In genomic region chr10:61766806-61767205, GRCm38 (mm10) we compare ENCODE assay signal across 25 mouse cellular contexts. TPM values are rescaled to one million over a fixed set of nuclear protein-coding genes. Genes with fewer than 3 reads are reported as not detected.
DNase-seq lines count a peak whose midpoint lies in the region; ATAC-seq lines count a peak whose summit lies in the region.
"Had no signal": no experiment of that assay in that cellular context is flagged by ENCODE, and none has a peak within 500 bp of the region (broad histone marks: within the 10 kb centered on the region; RNA-seq: fewer than 3 reads in every experiment).

No protein-coding gene starts in this region.

- H3K9me3 ChIP-seq in lung, embryonic 16.5 days (ENCODE audit: control insufficient read depth, low read length), result no peaks in the 10 kb centered on the region
- H3K9me3 ChIP-seq: embryonic facial prominence, embryonic 12.5 days; embryonic facial prominence, embryonic 15.5 days; heart, embryonic 12.5 days; heart, embryonic 15.5 days had no signal

- no peaks in the 10 kb centered on the region for H3K36me3 ChIP-seq in lung, embryonic 16.5 days (ENCODE audit: control insufficient read depth, insufficient read depth, low read length)
- H3K36me3 ChIP-seq: embryonic facial prominence, embryonic 15.5 days; heart, embryonic 12.5 days; heart, embryonic 15.5 days had no signal

- H3K27ac ChIP-seq in lung, embryonic 16.5 days (ENCODE audit: low read length), result no peak overlapping the region; the same call in 1 of the 2 replicates
- H3K27ac ChIP-seq: embryonic facial prominence, embryonic 12.5 days; embryonic facial prominence, embryonic 15.5 days; hindbrain, embryonic 14.5 days; hindbrain, postnatal 0 days had no signal

- no peak for DNase-seq in lung, postnatal 25 days (ENCODE audit: low spot score)
- DNase-seq in NIH3T3 (ENCODE audit: low read depth), result peak; percentile 15
- DNase-seq in lung, postnatal 10 days, result peak; percentile 72
- peak; percentile 49 to 75 for DNase-seq in lung, postnatal 4 days
- no peak for DNase-seq in cerebellum, adult 18-20 months
- DNase-seq in spleen, adult 18-20 months, result no peak
- DNase-seq: adrenal gland, postnatal 10 days; adrenal gland, postnatal 36 days; cerebellum, adult 2 months; cerebellum, adult 9-11 months; cerebellum, postnatal 25 days; gastrocnemius, postnatal 25 days; heart, adult 18-20 months; heart, postnatal 10 days; heart, postnatal 4 days had no signal

- ATAC-seq in lung, embryonic 16.5 days (ENCODE audit: low read depth), result 0 out of 2 replicates have a peak, but pooled peaks have one; percentile 19
- ATAC-seq: CD4-positive, CD25-positive, alpha-beta regulatory T cell, adult 4 months; forebrain, embryonic 14.5 days; hindbrain, postnatal 0 days; Patski had no signal

- no peak overlapping the region for H3K9ac ChIP-seq in lung, embryonic 16.5 days (ENCODE audit: low read length)
- H3K9ac ChIP-seq: embryonic facial prominence, embryonic 12.5 days; embryonic facial prominence, embryonic 15.5 days; heart, embryonic 12.5 days; heart, embryonic 15.5 days; hindbrain, embryonic 14.5 days had no signal

- peaks cover 7% of the 10 kb centered on the region; the same call in 1 of the 2 replicates for H3K4me1 ChIP-seq in lung, embryonic 16.5 days (replicated peaks; ENCODE audit: control insufficient read depth, insufficient read depth, low read length)

- 0 out of 2 replicates have a peak overlapping the region, but pooled peaks have one; percentile 9 for H3K4me2 ChIP-seq in lung, embryonic 16.5 days (ENCODE audit: low read depth, low read length)
- H3K4me2 ChIP-seq: embryonic facial prominence, embryonic 12.5 days; embryonic facial prominence, embryonic 15.5 days; heart, embryonic 12.5 days; heart, embryonic 15.5 days; hindbrain, embryonic 14.5 days had no signal

- no peak overlapping the region for H3K4me3 ChIP-seq in lung, embryonic 16.5 days (ENCODE audit: low read length)
- H3K4me3 ChIP-seq: embryonic facial prominence, embryonic 12.5 days; embryonic facial prominence, embryonic 15.5 days; heart, embryonic 12.5 days; heart, embryonic 15.5 days had no signal

- 24% methylated on average over 6 of the region's 6 CpGs for WGBS in lung, embryonic 16.5 days

- H3K27me3 ChIP-seq in lung, embryonic 16.5 days (ENCODE audit: control insufficient read depth, insufficient read depth, low read depth, low read length), result no peaks in the 10 kb centered on the region
- H3K27me3 ChIP-seq: embryonic facial prominence, embryonic 12.5 days; embryonic facial prominence, embryonic 15.5 days; heart, embryonic 12.5 days; heart, embryonic 15.5 days; Patski had no signal

RNA-seq across cellular contexts. Expression of gene H2afy2, which starts 17.1 kb away (rescaled TPM):
- 92.2 and 107 TPM in 2 replicates for polyA plus RNA-seq in lung, embryonic 16.5 days (2015; fragmentation: Nextera tagmentation; extraction: Ambion mirVana)
- polyA plus RNA-seq: CD4-positive, CD25-positive, alpha-beta regulatory T cell, adult 4 months had no signal

RNA-seq across cellular contexts. Expression of gene Aifm2, which starts 51.7 kb away (rescaled TPM):
- polyA plus RNA-seq in lung, embryonic 16.5 days (2015; fragmentation: Nextera tagmentation; extraction: Ambion mirVana), result 15.2 and 16.9 TPM in 2 replicates

Comparison
In these comparisons a context has a peak if more than half of its experiments do, and no peak if none do; other contexts are left out.
1. DNase-seq: peak in NIH3T3 (single experiment), lung, postnatal 10 days (single experiment) and lung, postnatal 4 days (2 of 2); none in lung, postnatal 25 days (single experiment), cerebellum, adult 18-20 months (0 of 2) and spleen, adult 18-20 months (0 of 2).